Mouse (Mus musculus): ENCODE results near the gene Fam178b. TPM values are rescaled to one million over a fixed set of nuclear protein-coding genes. Genes with fewer than 3 reads are reported as not detected.

Gene Fam178b
- polyA plus RNA-seq, 1 experiment, result 410 TPM

GRCm38 (mm10) chr1:36612362-36612761, 70.6 kb downstream of the Fam178b start:
- peaks cover 2% of the 10 kb centered on the region; the same call in 1 of the 2 replicates for H3K4me1 ChIP-seq (ENCODE audit: control insufficient read depth, insufficient read depth, low read length)
- TF ChIP-seq CTCF (IDR thresholded peaks at IDR 0.05; ENCODE audit: control insufficient read depth, insufficient read depth, insufficient replicate concordance, low read depth, low read length), result no peak
- TF ChIP-seq POLR2A (IDR thresholded peaks at IDR 0.05; ENCODE audit: control insufficient read depth, low read depth, low read length), result no peak
- no peaks in the 10 kb centered on the region; the same call in none of the 2 replicates for H3K36me3 ChIP-seq (ENCODE audit: control insufficient read depth, insufficient read depth, low read length)
- H3K27me3 ChIP-seq (ENCODE audit: control insufficient read depth, insufficient read depth, low read length), result no peaks in the 10 kb centered on the region
- no peak overlapping the region for H3K27ac ChIP-seq (ENCODE audit: control insufficient read depth, insufficient read depth, low read depth, low read length)
- H3K4me3 ChIP-seq (ENCODE audit: control insufficient read depth, low read depth, low read length), result no peak overlapping the region

- no peak overlapping the region for H3K27ac ChIP-seq (ENCODE audit: control insufficient read depth, insufficient read depth, low read depth, low read length)
- no peak overlapping the region for H3K4me3 ChIP-seq (ENCODE audit: control insufficient read depth, low read depth, low read length)
- no peaks in the 10 kb centered on the region; the same call in none of the 2 replicates for H3K36me3 ChIP-seq (ENCODE audit: control insufficient read depth, insufficient read depth, low read length)
- peaks cover 2% of the 10 kb centered on the region; the same call in 1 of the 2 replicates for H3K4me1 ChIP-seq (ENCODE audit: control insufficient read depth, insufficient read depth, low read length)
- TF ChIP-seq POLR2A (IDR thresholded peaks at IDR 0.05; ENCODE audit: control insufficient read depth, low read depth, low read length) (no peak), CTCF (IDR thresholded peaks at IDR 0.05; ENCODE audit: control insufficient read depth, insufficient read depth, insufficient replicate concordance, low read depth, low read length) (no peak)
- H3K27me3 ChIP-seq (ENCODE audit: control insufficient read depth, insufficient read depth, low read length), result no peaks in the 10 kb centered on the region
Observed at GRCm38 (mm10) chr1:36611449-36612123, 71.4 kb downstream of the Fam178b start.

- no peaks in the 10 kb centered on the region for H3K27me3 ChIP-seq (ENCODE audit: control insufficient read depth, insufficient read depth, low read length)
- TF ChIP-seq POLR2A (IDR thresholded peaks at IDR 0.05; ENCODE audit: control insufficient read depth, low read depth, low read length) (no peak), CTCF (IDR thresholded peaks at IDR 0.05; ENCODE audit: control insufficient read depth, insufficient read depth, insufficient replicate concordance, low read depth, low read length) (no peak)
- H3K4me1 ChIP-seq (ENCODE audit: control insufficient read depth, insufficient read depth, low read length), result peaks cover 2% of the 10 kb centered on the region; the same call in 1 of the 2 replicates
- no peak overlapping the region for H3K4me3 ChIP-seq (ENCODE audit: control insufficient read depth, low read depth, low read length)
- no peaks in the 10 kb centered on the region; the same call in 1 of the 2 replicates for H3K36me3 ChIP-seq (ENCODE audit: control insufficient read depth, insufficient read depth, low read length)
- H3K27ac ChIP-seq (ENCODE audit: control insufficient read depth, insufficient read depth, low read depth, low read length), result no peak overlapping the region
Observed at GRCm38 (mm10) chr1:36608211-36608610, 74.8 kb downstream of the Fam178b start.

- Histone ChIP-seq H3K4me3 (ENCODE audit: control insufficient read depth, low read depth, low read length) (no peak overlapping the region), H3K27ac (ENCODE audit: control insufficient read depth, insufficient read depth, low read depth, low read length) (no peak overlapping the region), H3K27me3 (ENCODE audit: control insufficient read depth, insufficient read depth, low read length) (no peaks in the 10 kb centered on the region), H3K4me1 (ENCODE audit: control insufficient read depth, insufficient read depth, low read length) (no peaks in the 10 kb centered on the region), H3K36me3 (ENCODE audit: control insufficient read depth, insufficient read depth, low read length) (no peaks in the 10 kb centered on the region; the same call in 1 of the 2 replicates)
- no peak for TF ChIP-seq CTCF (IDR thresholded peaks at IDR 0.05; ENCODE audit: control insufficient read depth, insufficient read depth, insufficient replicate concordance, low read depth, low read length)
- TF ChIP-seq POLR2A (IDR thresholded peaks at IDR 0.05; ENCODE audit: control insufficient read depth, low read depth, low read length), result no peak
Observed at GRCm38 (mm10) chr1:36606951-36607350, 76.0 kb downstream of the Fam178b start.

GRCm38 (mm10) chr1:36604254-36605156, 78.5 kb downstream of the Fam178b start:
- no peak for TF ChIP-seq POLR2A (IDR thresholded peaks at IDR 0.05; ENCODE audit: control insufficient read depth, low read depth, low read length)
- TF ChIP-seq CTCF (IDR thresholded peaks at IDR 0.05; ENCODE audit: control insufficient read depth, insufficient read depth, insufficient replicate concordance, low read depth, low read length), result no peak
- no peak overlapping the region for H3K4me3 ChIP-seq (ENCODE audit: control insufficient read depth, low read depth, low read length)
- H3K36me3 ChIP-seq (ENCODE audit: control insufficient read depth, insufficient read depth, low read length), result no peaks in the 10 kb centered on the region; the same call in none of the 2 replicates
- no peak overlapping the region for H3K27ac ChIP-seq (ENCODE audit: control insufficient read depth, insufficient read depth, low read depth, low read length)
- H3K27me3 ChIP-seq (ENCODE audit: control insufficient read depth, insufficient read depth, low read length), result no peaks in the 10 kb centered on the region
- no peaks in the 10 kb centered on the region for H3K4me1 ChIP-seq (ENCODE audit: control insufficient read depth, insufficient read depth, low read length)

- Histone ChIP-seq H3K27ac (ENCODE audit: control insufficient read depth, insufficient read depth, low read depth, low read length) (no peak overlapping the region), H3K4me3 (ENCODE audit: control insufficient read depth, low read depth, low read length) (no peak overlapping the region), H3K4me1 (ENCODE audit: control insufficient read depth, insufficient read depth, low read length) (no peaks in the 10 kb centered on the region), H3K27me3 (ENCODE audit: control insufficient read depth, insufficient read depth, low read length) (no peaks in the 10 kb centered on the region), H3K36me3 (ENCODE audit: control insufficient read depth, insufficient read depth, low read length) (peaks cover 2% of the 10 kb centered on the region)
- TF ChIP-seq POLR2A (IDR thresholded peaks at IDR 0.05; ENCODE audit: control insufficient read depth, low read depth, low read length) (no peak), CTCF (IDR thresholded peaks at IDR 0.05; ENCODE audit: control insufficient read depth, insufficient read depth, insufficient replicate concordance, low read depth, low read length) (no peak)
Observed at GRCm38 (mm10) chr1:36603361-36603760, 79.6 kb downstream of the Fam178b start.

- no peak for TF ChIP-seq CTCF (IDR thresholded peaks at IDR 0.05; ENCODE audit: control insufficient read depth, insufficient read depth, insufficient replicate concordance, low read depth, low read length)
- TF ChIP-seq POLR2A (IDR thresholded peaks at IDR 0.05; ENCODE audit: control insufficient read depth, low read depth, low read length), result no peak
- no peak overlapping the region for H3K4me3 ChIP-seq (ENCODE audit: control insufficient read depth, low read depth, low read length)
Observed at GRCm38 (mm10) chr1:36602271-36602670, 80.7 kb downstream of the Fam178b start.

More at GRCm38 (mm10) chr1:36602271-36602670, 80.7 kb downstream of the Fam178b start:
- H3K27me3 ChIP-seq (ENCODE audit: control insufficient read depth, insufficient read depth, low read length), result no peaks in the 10 kb centered on the region
- no peaks in the 10 kb centered on the region for H3K4me1 ChIP-seq (ENCODE audit: control insufficient read depth, insufficient read depth, low read length)
- peaks cover 2% of the 10 kb centered on the region for H3K36me3 ChIP-seq (ENCODE audit: control insufficient read depth, insufficient read depth, low read length)
- no peak overlapping the region for H3K27ac ChIP-seq (ENCODE audit: control insufficient read depth, insufficient read depth, low read depth, low read length)
